Mouse (Mus musculus) midbrain, embryonic 10.5 days (tissue): ENCODE data around the gene Mdga1. TPM values are rescaled to one million over a fixed set of nuclear protein-coding genes. Genes with fewer than 3 reads are reported as not detected.

Experiments used
- DNase-seq: peaks from one replicate; pipeline ENCODE4 v3.0.0-alpha.2; 2017; ENCODE audit warnings: low spot score
- H3K27ac ChIP-seq: fragments of 300-500 bp; sonication (generic); replicated peaks from 2 replicates; pipeline ENCODE4 v1.5.1; 2016; ENCODE audit warnings: mild to moderate bottlenecking
- H3K27me3 ChIP-seq: fragments of 300-500 bp; sonication (generic); 2 replicates; pipeline ENCODE4 v1.6.1; 2016; ENCODE audit warnings: low read depth, mild to moderate bottlenecking; ENCODE audit not compliant: poor library complexity, severe bottlenecking
- H3K36me3 ChIP-seq: fragments of 300-500 bp; sonication (generic); 2 replicates; pipeline ENCODE4 v1.6.1; 2016; ENCODE audit warnings: mild to moderate bottlenecking, moderate library complexity
- H3K4me1 ChIP-seq: fragments of 300-500 bp; sonication (generic); 2 replicates; pipeline ENCODE4 v1.6.1; 2016
- H3K4me3 ChIP-seq: fragments of 300-500 bp; sonication (generic); 2 replicates; pipeline ENCODE4 v1.5.1; 2016; ENCODE audit warnings: mild to moderate bottlenecking, moderate library complexity
- H3K9me3 ChIP-seq: fragments of 300-500 bp; sonication (generic); replicated peaks from 2 replicates; pipeline ENCODE4 v1.6.1; 2016; ENCODE audit warnings: mild to moderate bottlenecking
- WGBS: fragments of 180-500 bp; shearing (Covaris S2); methylation state at CpG from one replicate; pipeline ENCODE4 v1.1.7; 2016; 5-methylcytosine and 5-hydroxymethylcytosine counted together
- polyA plus RNA-seq: library from polyadenylated mRNA; unstranded; fragments of >200 nt; fragmentation: Nextera tagmentation; extraction: Ambion mirVana; gene quantifications from 2 replicates; pipeline ENCODE4 v1.2.1, GENCODE M21; 2016

Gene Mdga1
- polyA plus RNA-seq, 1 experiment from 2014 or later = 4.3 TPM

DNA sequence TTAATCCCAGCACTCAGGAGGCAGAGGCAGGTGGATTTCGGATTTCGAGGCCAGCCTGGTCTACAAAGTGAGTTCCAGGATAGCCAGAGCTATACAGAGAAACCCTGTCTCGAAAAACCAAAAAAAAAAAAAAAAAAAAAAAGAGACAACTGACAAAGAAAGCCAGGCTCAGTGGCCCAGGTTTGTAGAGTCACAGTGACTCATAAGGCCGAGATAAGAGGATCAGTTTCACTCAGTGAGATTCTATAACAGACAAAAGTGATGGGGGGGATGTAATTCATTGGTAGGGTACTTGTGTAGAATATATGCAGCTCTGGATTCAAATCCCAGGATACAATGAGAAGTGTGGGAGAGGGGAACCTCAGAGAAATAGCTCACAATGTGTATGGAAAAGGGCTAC lies 24.6 kb upstream of the Mdga1 start:
- WGBS = 75% methylated on average over 4 of the region's 4 CpGs
- Histone ChIP-seq H3K9me3 (peaks cover 5% of the 10 kb centered on the region; the same call in 1 of the 2 replicates), H3K36me3 (no peaks in the 10 kb centered on the region), H3K27ac (no peak overlapping the region), H3K4me3 (no peak overlapping the region), H3K4me1 (peaks cover 20% of the 10 kb centered on the region), H3K27me3 (peaks cover 69% of the 10 kb centered on the region)
- no peak for DNase-seq

DNA sequence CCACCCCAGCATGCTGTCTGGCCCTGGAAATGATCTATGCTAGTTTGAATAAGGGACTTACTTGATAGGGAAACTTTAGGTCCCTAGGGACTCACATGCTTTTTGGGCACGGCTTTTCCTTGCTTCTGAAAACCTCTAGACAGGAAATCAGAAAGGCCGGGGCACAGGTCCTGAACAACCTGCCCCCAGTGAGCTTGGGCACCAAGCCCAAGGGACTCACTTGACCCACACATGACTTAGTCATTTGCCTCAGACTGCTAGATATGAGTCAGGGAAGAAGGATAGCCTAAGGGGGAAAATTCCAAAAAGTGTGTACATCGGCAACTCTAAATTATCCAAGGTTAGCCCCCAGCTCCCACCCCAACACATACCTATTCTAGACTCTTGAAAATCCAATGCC lies 24.1 kb upstream of the Mdga1 start:
- no peaks in the 10 kb centered on the region for H3K36me3 ChIP-seq
- WGBS = 90% methylated on average over 3 of the region's 3 CpGs
- H3K27me3 ChIP-seq = peaks cover 64% of the 10 kb centered on the region
- H3K4me3 ChIP-seq = no peak overlapping the region
- peaks cover 6% of the 10 kb centered on the region; the same call in 1 of the 2 replicates for H3K9me3 ChIP-seq
- H3K27ac ChIP-seq = no peak overlapping the region
- no peak for DNase-seq
- peaks cover 16% of the 10 kb centered on the region for H3K4me1 ChIP-seq

DNA sequence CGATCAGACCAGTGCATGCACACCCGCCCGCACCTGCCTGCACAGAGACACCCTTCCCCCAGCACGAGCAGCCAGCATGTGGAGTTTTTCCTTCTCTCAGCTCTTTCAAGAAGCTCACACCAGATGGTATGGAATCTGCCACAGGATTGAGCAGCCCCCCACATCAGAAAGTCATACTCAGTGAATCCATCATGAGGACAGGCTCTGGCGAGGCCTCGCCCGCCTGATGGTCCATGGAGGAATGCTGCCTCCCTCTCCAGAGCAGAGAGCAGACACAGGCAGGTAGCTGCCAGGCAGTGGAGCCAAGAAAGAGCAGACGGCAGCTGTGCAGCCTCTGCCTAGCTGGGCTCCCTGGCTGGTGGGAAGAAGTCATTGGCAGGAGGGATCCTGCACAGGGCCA lies 23.6 kb upstream of the Mdga1 start:
- 92% methylated on average over 8 of the region's 8 CpGs for whole genome bisulfite sequencing
- H3K27ac ChIP-seq = no peak overlapping the region

DNA sequence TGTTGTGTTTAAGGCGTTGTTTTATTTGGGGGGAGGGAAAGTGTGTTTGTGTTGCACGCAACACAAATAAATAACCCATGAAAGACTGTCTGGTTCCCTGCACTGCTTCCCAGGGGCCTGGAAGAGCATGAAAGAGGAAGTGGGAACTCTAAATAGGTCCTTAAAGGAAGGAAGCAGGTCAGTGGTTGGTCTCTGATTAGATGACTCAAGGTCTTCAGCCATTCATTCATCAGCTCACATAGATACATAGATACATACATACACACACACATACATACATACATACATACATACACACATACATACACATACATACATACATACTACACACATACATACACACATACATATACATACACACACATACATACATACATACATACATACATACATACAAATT lies 21.0 kb upstream of the Mdga1 start:
- H3K36me3 ChIP-seq = no peaks in the 10 kb centered on the region
- no peak overlapping the region for H3K27ac ChIP-seq
- 0 out of 2 replicates have a peak, but pooled peaks cover 2% of the 10 kb centered on the region for H3K4me1 ChIP-seq
- H3K4me3 ChIP-seq = no peak overlapping the region
- H3K9me3 ChIP-seq = peaks cover 6% of the 10 kb centered on the region; the same call in 1 of the 2 replicates
- DNase-seq = no peak
- peaks cover 38% of the 10 kb centered on the region for H3K27me3 ChIP-seq
- 85% methylated on average over 2 of the region's 2 CpGs for WGBS

More for the DNA sequence above, 23.6 kb upstream of the Mdga1 start:
- H3K9me3 ChIP-seq = peaks cover 6% of the 10 kb centered on the region; the same call in 1 of the 2 replicates
- H3K36me3 ChIP-seq = no peaks in the 10 kb centered on the region
- H3K4me1 ChIP-seq = peaks cover 10% of the 10 kb centered on the region
- H3K27me3 ChIP-seq = peaks cover 64% of the 10 kb centered on the region
- DNase-seq = no peak
- no peak overlapping the region for H3K4me3 ChIP-seq

DNA sequence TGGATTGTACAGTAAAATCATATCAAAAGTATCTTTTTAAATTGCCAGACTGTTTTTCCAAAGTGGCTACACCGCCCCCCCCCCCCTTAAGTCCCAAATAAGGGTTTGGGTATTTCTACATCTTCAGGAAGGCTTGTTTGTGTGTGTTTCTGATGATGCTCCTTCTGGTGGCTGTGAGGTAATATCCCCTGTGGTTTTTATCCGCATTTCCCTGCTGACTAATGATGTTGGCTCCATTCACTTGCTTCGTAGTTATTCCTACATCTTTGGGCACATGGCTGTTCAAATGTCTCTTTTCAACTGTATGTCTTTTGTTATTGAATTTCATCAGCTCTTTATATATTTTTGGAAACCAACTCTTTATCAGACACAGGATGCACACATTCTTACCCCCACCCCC lies 20.2 kb upstream of the Mdga1 start:
- Histone ChIP-seq H3K27ac (no peak overlapping the region), H3K4me1 (peaks cover 9% of the 10 kb centered on the region), H3K9me3 (peaks cover 6% of the 10 kb centered on the region; the same call in 1 of the 2 replicates), H3K4me3 (no peak overlapping the region), H3K27me3 (peaks cover 32% of the 10 kb centered on the region), H3K36me3 (no peaks in the 10 kb centered on the region)
- 96% methylated on average over 3 of the region's 3 CpGs for WGBS
- DNase-seq = no peak

DNA sequence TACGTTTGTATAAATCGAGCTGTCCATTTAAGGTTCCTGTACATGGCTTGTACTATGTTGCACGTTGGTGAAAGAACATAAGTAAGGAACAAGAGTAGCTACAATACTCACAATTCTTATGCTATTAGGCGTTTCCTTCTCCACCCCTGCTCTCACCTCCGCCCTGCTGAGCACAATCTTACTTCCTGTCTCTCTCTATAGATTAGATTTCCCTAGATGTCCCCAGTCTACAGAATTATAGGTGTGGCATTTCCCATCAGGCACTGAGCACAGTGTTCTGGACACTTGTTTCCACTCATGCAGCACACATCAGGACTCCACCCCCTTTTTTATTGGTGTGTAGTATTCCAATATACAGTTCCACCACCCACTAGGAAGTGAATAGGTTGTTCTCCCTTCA lies 19.8 kb upstream of the Mdga1 start:
- Histone ChIP-seq H3K27me3 (peaks cover 27% of the 10 kb centered on the region), H3K36me3 (no peaks in the 10 kb centered on the region), H3K27ac (no peak overlapping the region), H3K4me3 (no peak overlapping the region), H3K9me3 (peaks cover 6% of the 10 kb centered on the region; the same call in 1 of the 2 replicates), H3K4me1 (peaks cover 10% of the 10 kb centered on the region)
- no peak for DNase-seq
- 88% methylated on average over 5 of the region's 5 CpGs for WGBS

DNA sequence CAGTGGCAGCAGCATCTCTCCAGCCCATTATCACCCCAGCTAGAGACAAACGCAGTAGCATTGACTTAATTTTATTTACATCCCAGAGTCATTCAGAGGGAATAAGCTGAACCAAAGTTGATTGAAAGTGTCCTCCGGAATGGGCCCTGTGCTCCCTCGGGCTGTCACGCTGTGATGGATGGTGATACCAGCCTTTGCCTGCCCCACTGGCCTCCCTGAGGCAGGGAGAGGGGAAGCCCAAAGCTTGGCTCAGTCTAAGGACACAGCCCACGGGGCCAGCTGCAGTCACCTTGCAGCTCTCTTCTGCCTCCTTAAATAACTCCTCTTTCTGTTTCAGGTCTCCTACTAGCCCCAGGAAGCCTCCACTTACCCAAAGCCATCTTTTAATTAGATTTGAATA lies 18.3 kb upstream of the Mdga1 start:
- Histone ChIP-seq H3K36me3 (no peaks in the 10 kb centered on the region), H3K9me3 (peaks cover 6% of the 10 kb centered on the region; the same call in 1 of the 2 replicates)
- 77% methylated on average over 5 of the region's 5 CpGs for WGBS

DNA sequence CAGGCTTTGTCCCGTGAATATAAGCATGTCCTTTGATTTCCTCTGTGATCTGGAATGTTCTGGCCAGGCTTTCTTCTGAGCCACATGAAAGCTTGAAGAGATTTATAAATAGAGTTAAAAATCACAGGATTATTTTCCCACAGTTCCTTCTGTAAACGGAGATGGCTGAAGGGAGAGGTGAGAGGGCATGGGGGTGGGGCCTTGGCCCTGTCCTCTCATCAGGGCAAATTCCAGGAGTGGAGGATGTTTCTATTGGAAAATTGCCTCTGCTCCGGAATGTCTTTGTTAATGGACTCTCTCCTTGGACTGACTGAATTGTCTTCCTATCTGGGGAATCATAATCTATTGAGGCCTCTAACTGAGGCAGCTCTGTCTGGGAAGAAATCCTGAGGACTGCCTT lies 15.6 kb upstream of the Mdga1 start:
- Histone ChIP-seq H3K36me3 (no peaks in the 10 kb centered on the region), H3K27ac (no peak overlapping the region), H3K4me3 (no peak overlapping the region), H3K27me3 (peaks cover 4% of the 10 kb centered on the region; the same call in 1 of the 2 replicates), H3K4me1 (peaks cover 10% of the 10 kb centered on the region), H3K9me3 (peaks cover 6% of the 10 kb centered on the region; the same call in 1 of the 2 replicates)
- no peak for DNase-seq
- 44% methylated on average over 3 of the region's 3 CpGs for WGBS

More for the DNA sequence above, 18.3 kb upstream of the Mdga1 start:
- H3K27ac ChIP-seq = no peak overlapping the region
- no peak for DNase-seq
- no peak overlapping the region for H3K4me3 ChIP-seq
- H3K27me3 ChIP-seq = peaks cover 17% of the 10 kb centered on the region
- H3K4me1 ChIP-seq = peaks cover 10% of the 10 kb centered on the region

DNA sequence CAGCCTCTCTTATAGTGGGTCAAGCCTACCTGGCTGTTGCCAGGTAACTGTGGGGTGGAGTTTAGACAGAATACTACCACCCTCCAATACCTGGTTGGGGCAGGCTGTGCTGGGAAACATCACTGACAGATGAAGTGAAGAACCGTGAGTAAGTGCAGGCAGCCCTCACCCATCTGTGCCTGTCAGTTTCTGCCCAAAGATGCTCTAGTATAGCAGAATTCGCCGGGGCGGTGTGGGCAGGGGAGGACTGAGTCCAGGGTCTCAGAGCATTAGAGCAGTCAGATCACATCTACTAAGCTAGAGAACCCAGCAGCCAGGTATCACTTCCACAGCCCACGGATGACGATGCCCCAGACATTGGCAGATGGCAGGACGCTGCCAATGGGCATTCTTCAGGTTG lies 15.0 kb upstream of the Mdga1 start:
- peaks cover 6% of the 10 kb centered on the region; the same call in 1 of the 2 replicates for H3K9me3 ChIP-seq
- H3K27me3 ChIP-seq = peaks cover 4% of the 10 kb centered on the region; the same call in 1 of the 2 replicates
- peaks cover 10% of the 10 kb centered on the region for H3K4me1 ChIP-seq
- no peak for DNase-seq
- H3K36me3 ChIP-seq = no peaks in the 10 kb centered on the region
- 87% methylated on average over 7 of the region's 7 CpGs for WGBS
- no peak overlapping the region for H3K27ac ChIP-seq
- no peak overlapping the region for H3K4me3 ChIP-seq

DNA sequence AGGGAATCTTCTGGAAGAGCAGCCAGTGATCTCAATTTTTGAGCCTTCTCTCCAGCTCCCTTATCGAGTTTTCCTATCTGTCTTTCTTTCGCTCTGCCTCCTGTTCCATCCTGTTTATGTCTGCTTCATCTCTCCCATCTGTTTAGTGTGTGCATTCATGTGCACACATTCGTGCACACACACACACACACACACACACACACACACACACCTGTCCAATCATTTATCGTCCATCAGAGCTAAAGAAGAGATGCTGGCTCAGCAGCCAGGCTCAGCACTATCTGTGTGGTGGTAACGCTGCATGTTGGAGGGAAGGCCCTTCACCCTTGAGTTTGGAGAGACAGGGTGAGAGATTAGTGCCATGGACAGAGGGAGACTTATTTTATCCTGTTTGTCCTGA lies 13.3 kb upstream of the Mdga1 start:
- no peak for DNase-seq
- 81% methylated on average over 5 of the region's 5 CpGs for WGBS
- Histone ChIP-seq H3K4me1 (peaks cover 10% of the 10 kb centered on the region), H3K36me3 (no peaks in the 10 kb centered on the region), H3K27ac (no peak overlapping the region), H3K4me3 (no peak overlapping the region), H3K27me3 (peaks cover 4% of the 10 kb centered on the region; the same call in 1 of the 2 replicates), H3K9me3 (no peaks in the 10 kb centered on the region)

DNA sequence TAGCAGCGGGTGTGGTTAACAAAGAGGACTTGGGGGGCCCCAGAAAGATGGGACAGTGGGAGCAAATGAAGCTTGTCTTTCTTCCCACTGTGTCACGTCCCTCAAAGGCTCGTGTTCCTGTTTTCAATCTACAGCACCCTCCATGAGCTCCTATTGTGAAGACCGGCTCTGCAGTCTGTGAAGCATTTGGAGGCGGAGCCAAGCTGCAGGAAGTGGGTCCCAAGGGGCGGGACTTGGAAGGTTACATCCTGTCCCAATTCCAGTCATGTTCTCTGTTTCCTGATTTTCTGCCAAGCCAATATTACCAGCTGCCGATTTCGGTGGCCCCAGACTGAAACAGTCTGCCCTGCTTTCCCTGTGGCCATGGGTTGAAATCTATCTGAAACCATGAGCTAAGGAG lies 11.7 kb upstream of the Mdga1 start:
- Histone ChIP-seq H3K27me3 (peaks cover 4% of the 10 kb centered on the region; the same call in 1 of the 2 replicates), H3K4me3 (peak overlapping the region; percentile 17; the same call in 1 of the 2 replicates), H3K27ac (0 out of 2 replicates have a peak overlapping the region, but pooled peaks have one; percentile 43), H3K9me3 (no peaks in the 10 kb centered on the region), H3K36me3 (no peaks in the 10 kb centered on the region), H3K4me1 (peaks cover 15% of the 10 kb centered on the region)
- peak; percentile 30 for DNase-seq
- WGBS = 64% methylated on average over 8 of the region's 8 CpGs

DNA sequence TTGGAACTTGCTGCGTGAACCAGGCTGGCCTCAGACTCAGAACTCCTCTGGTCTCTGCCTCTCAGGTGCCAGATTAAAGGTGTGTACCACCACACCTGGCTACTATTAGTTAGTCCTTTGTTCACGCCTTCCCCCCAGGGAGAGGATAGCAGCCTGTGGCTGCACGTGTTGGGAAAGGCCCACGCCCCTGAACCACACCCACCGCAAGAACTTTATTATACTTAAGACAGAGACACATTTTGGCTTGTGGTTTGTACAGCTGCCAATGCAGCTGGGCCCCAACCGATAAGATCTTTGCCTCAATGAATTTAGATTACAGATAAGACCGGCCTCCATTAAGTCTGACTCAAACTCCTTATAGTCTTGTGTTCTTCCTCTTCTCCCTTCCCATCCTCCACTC lies 10.0 kb upstream of the Mdga1 start:
- H3K4me1 ChIP-seq = peaks cover 13% of the 10 kb centered on the region
- no peak for DNase-seq
- peaks cover 12% of the 10 kb centered on the region; the same call in 1 of the 2 replicates for H3K27me3 ChIP-seq
- H3K4me3 ChIP-seq = no peak overlapping the region
- WGBS = 84% methylated on average over 7 of the region's 7 CpGs
- H3K27ac ChIP-seq = no peak overlapping the region
- no peaks in the 10 kb centered on the region for H3K36me3 ChIP-seq
- no peaks in the 10 kb centered on the region for H3K9me3 ChIP-seq

DNA sequence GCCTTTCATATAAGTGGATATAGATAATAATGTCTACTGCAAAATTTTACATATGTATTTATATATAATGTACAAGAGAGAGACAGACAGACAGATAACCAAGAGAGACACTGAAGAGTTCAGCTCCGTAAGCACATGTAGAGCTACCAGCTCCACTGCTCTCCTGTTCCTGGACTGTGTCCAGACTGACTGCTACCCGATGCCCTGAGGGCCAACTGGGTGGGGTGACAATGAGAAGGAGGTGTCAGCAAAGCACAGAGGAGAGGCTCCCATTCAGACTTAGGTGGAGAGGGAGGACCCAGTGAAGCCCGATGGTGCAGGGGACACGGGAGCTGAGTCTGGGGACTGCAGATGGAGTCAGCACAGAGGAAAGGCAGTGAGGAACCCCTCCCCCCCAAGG lies 9.1 kb upstream of the Mdga1 start:
- H3K27me3 ChIP-seq = peaks cover 12% of the 10 kb centered on the region; the same call in 1 of the 2 replicates
- no peaks in the 10 kb centered on the region for H3K9me3 ChIP-seq
- H3K4me3 ChIP-seq = no peak overlapping the region
- WGBS = 75% methylated on average over 4 of the region's 4 CpGs
- H3K4me1 ChIP-seq = peaks cover 13% of the 10 kb centered on the region
- no peaks in the 10 kb centered on the region for H3K36me3 ChIP-seq
- H3K27ac ChIP-seq = no peak overlapping the region
- no peak for DNase-seq
